Mouse (Mus musculus) limb, embryonic 10.5 days (tissue): ENCODE results near the gene Snrpb. TPM values are rescaled to one million over a fixed set of nuclear protein-coding genes. Genes with fewer than 3 reads are reported as not detected.

Experiments
- DNase-seq: peaks from one replicate; pipeline ENCODE4 v3.0.0-alpha.2; 2017; ENCODE audit warnings: low spot score
- H3K27ac ChIP-seq: fragments of 300-500 bp; sonication (generic); 2 replicates; pipeline ENCODE4 v1.5.1; 2016; ENCODE audit warnings: mild to moderate bottlenecking
- H3K27me3 ChIP-seq: fragments of 300-500 bp; sonication (generic); 2 replicates; pipeline ENCODE4 v1.6.1; 2016; ENCODE audit warnings: low read depth, mild to moderate bottlenecking; ENCODE audit not compliant: poor library complexity, severe bottlenecking
- H3K36me3 ChIP-seq: fragments of 300-500 bp; sonication (generic); 2 replicates; pipeline ENCODE4 v1.6.1; 2016; ENCODE audit warnings: mild to moderate bottlenecking, moderate library complexity
- H3K4me1 ChIP-seq: fragments of 300-500 bp; sonication (generic); 2 replicates; pipeline ENCODE4 v1.6.1; 2016
- H3K4me3 ChIP-seq: fragments of 300-500 bp; sonication (generic); 2 replicates; pipeline ENCODE4 v1.5.1; 2016; ENCODE audit warnings: mild to moderate bottlenecking, moderate library complexity
- H3K9me3 ChIP-seq: fragments of 300-500 bp; sonication (generic); replicated peaks from 2 replicates; pipeline ENCODE4 v1.6.1; 2016; ENCODE audit warnings: mild to moderate bottlenecking
- WGBS: fragments of 180-500 bp; shearing (Covaris S2); methylation state at CpG from one replicate; pipeline ENCODE4 v1.1.7; 2016; 5-methylcytosine and 5-hydroxymethylcytosine counted together
- polyA plus RNA-seq: library from polyadenylated mRNA; unstranded; fragments of >200 nt; fragmentation: Nextera tagmentation; extraction: Ambion mirVana; gene quantifications from 2 replicates; pipeline ENCODE4 v1.2.1, GENCODE M21; 2016

The Snrpb gene
- polyA plus RNA-seq, 1 experiment from 2014 or later: 959 TPM

- Histone ChIP-seq H3K4me3 (no peak overlapping the region), H3K4me1 (no peaks in the 10 kb centered on the region), H3K9me3 (no peaks in the 10 kb centered on the region), H3K27me3 (no peaks in the 10 kb centered on the region), H3K36me3 (peaks cover 72% of the 10 kb centered on the region), H3K27ac (no peak overlapping the region)
- DNase-seq: no peak
- 75% methylated on average over 9 of the region's 9 CpGs for WGBS
These were observed 12.6 kb downstream of the Snrpb start for GRCm38 (mm10) chr2:130166311-130167214.

GRCm38 (mm10) chr2:130162701-130163100 lies 16.5 kb downstream of the Snrpb start:
- Histone ChIP-seq H3K9me3 (no peaks in the 10 kb centered on the region), H3K27ac (no peak overlapping the region), H3K4me1 (no peaks in the 10 kb centered on the region), H3K4me3 (no peak overlapping the region), H3K27me3 (no peaks in the 10 kb centered on the region), H3K36me3 (peaks cover 36% of the 10 kb centered on the region)
- DNase-seq: no peak
- 91% methylated on average over 5 of the region's 5 CpGs for WGBS

- WGBS: 74% methylated on average over 4 of the region's 4 CpGs
- DNase-seq: no peak
These were observed 21.1 kb downstream of the Snrpb start for GRCm38 (mm10) chr2:130158088-130158437.

GRCm38 (mm10) chr2:130157231-130158087 lies 21.7 kb downstream of the Snrpb start:
- WGBS: 82% methylated on average over 14 of the region's 14 CpGs
- DNase-seq: no peak
- no peaks in the 10 kb centered on the region; the same call in 1 of the 2 replicates for H3K36me3 ChIP-seq
- H3K4me3 ChIP-seq: no peak overlapping the region
- no peaks in the 10 kb centered on the region for H3K4me1 ChIP-seq
- H3K9me3 ChIP-seq: no peaks in the 10 kb centered on the region
- H3K27me3 ChIP-seq: no peaks in the 10 kb centered on the region
- H3K27ac ChIP-seq: no peak overlapping the region

More at GRCm38 (mm10) chr2:130158088-130158437, 21.1 kb downstream of the Snrpb start:
- H3K36me3 ChIP-seq: no peaks in the 10 kb centered on the region; the same call in 1 of the 2 replicates
- H3K4me3 ChIP-seq: no peak overlapping the region
- no peaks in the 10 kb centered on the region for H3K27me3 ChIP-seq
- no peak overlapping the region for H3K27ac ChIP-seq
- H3K9me3 ChIP-seq: no peaks in the 10 kb centered on the region
- no peaks in the 10 kb centered on the region for H3K4me1 ChIP-seq

- H3K4me1 ChIP-seq: no peaks in the 10 kb centered on the region
- no peak for DNase-seq
- H3K27me3 ChIP-seq: no peaks in the 10 kb centered on the region
- no peak overlapping the region for H3K27ac ChIP-seq
- no peaks in the 10 kb centered on the region for H3K36me3 ChIP-seq
- H3K9me3 ChIP-seq: no peaks in the 10 kb centered on the region
- H3K4me3 ChIP-seq: no peak overlapping the region
These were observed 23.4 kb downstream of the Snrpb start for GRCm38 (mm10) chr2:130155851-130156250.

- 85% methylated on average over 3 of the region's 3 CpGs for WGBS
- H3K27me3 ChIP-seq: no peaks in the 10 kb centered on the region
- no peak overlapping the region for H3K4me3 ChIP-seq
- H3K27ac ChIP-seq: no peak overlapping the region
- H3K36me3 ChIP-seq: no peaks in the 10 kb centered on the region
- no peaks in the 10 kb centered on the region for H3K4me1 ChIP-seq
- H3K9me3 ChIP-seq: no peaks in the 10 kb centered on the region
- DNase-seq: no peak
These were observed 24.0 kb downstream of the Snrpb start for GRCm38 (mm10) chr2:130155171-130155570.

- no peaks in the 10 kb centered on the region for H3K36me3 ChIP-seq
- no peaks in the 10 kb centered on the region for H3K4me1 ChIP-seq
- H3K9me3 ChIP-seq: no peaks in the 10 kb centered on the region
- no peak overlapping the region for H3K27ac ChIP-seq
- no peaks in the 10 kb centered on the region for H3K27me3 ChIP-seq
- whole genome bisulfite sequencing: 82% methylated on average over 5 of the region's 5 CpGs
- DNase-seq: no peak
- H3K4me3 ChIP-seq: no peak overlapping the region
These were observed 33.0 kb downstream of the Snrpb start for GRCm38 (mm10) chr2:130146089-130146668.

GRCm38 (mm10) chr2:130144703-130145324 lies 34.4 kb downstream of the Snrpb start:
- H3K27me3 ChIP-seq: no peaks in the 10 kb centered on the region
- 80% methylated on average over 23 of the region's 23 CpGs for WGBS
- no peak overlapping the region for H3K4me3 ChIP-seq

GRCm38 (mm10) chr2:130143011-130143410 lies 36.2 kb downstream of the Snrpb start:
- no peak for DNase-seq
- no peaks in the 10 kb centered on the region for H3K36me3 ChIP-seq
- no peak overlapping the region for H3K4me3 ChIP-seq
- H3K27ac ChIP-seq: no peak overlapping the region
- H3K9me3 ChIP-seq: no peaks in the 10 kb centered on the region
- H3K4me1 ChIP-seq: no peaks in the 10 kb centered on the region
- H3K27me3 ChIP-seq: no peaks in the 10 kb centered on the region
- 93% methylated on average over 8 of the region's 8 CpGs for WGBS

More at GRCm38 (mm10) chr2:130144703-130145324, 34.4 kb downstream of the Snrpb start:
- H3K27ac ChIP-seq: no peak overlapping the region
- no peaks in the 10 kb centered on the region for H3K4me1 ChIP-seq
- H3K9me3 ChIP-seq: no peaks in the 10 kb centered on the region
- no peak for DNase-seq
- no peaks in the 10 kb centered on the region for H3K36me3 ChIP-seq

- Histone ChIP-seq H3K4me1 (no peaks in the 10 kb centered on the region), H3K9me3 (no peaks in the 10 kb centered on the region), H3K27ac (no peak overlapping the region), H3K27me3 (no peaks in the 10 kb centered on the region), H3K36me3 (no peaks in the 10 kb centered on the region), H3K4me3 (no peak overlapping the region)
- WGBS: 93% methylated on average over 1 of the region's 1 CpGs
- DNase-seq: no peak
These were observed 49.5 kb downstream of the Snrpb start for GRCm38 (mm10) chr2:130129687-130130086.

GRCm38 (mm10) chr2:130126073-130126472 lies 53.1 kb downstream of the Snrpb start:
- no peak overlapping the region for H3K27ac ChIP-seq
- no peak overlapping the region for H3K4me3 ChIP-seq
- WGBS: 86% methylated on average over 1 of the region's 1 CpGs
- H3K36me3 ChIP-seq: no peaks in the 10 kb centered on the region
- no peak for DNase-seq
- H3K27me3 ChIP-seq: no peaks in the 10 kb centered on the region
- H3K4me1 ChIP-seq: no peaks in the 10 kb centered on the region
- H3K9me3 ChIP-seq: no peaks in the 10 kb centered on the region

- H3K36me3 ChIP-seq: no peaks in the 10 kb centered on the region
- H3K4me3 ChIP-seq: no peak overlapping the region
- H3K4me1 ChIP-seq: no peaks in the 10 kb centered on the region
- no peak for DNase-seq
- 84% methylated on average over 6 of the region's 6 CpGs for WGBS
- H3K27me3 ChIP-seq: no peaks in the 10 kb centered on the region
- H3K9me3 ChIP-seq: no peaks in the 10 kb centered on the region
- H3K27ac ChIP-seq: no peak overlapping the region
These were observed 53.7 kb downstream of the Snrpb start for GRCm38 (mm10) chr2:130125279-130126059.
